Mouse (Mus musculus) forebrain, embryonic 16.5 days (tissue): ENCODE data around the gene Lrrc20. TPM values are rescaled to one million over a fixed set of nuclear protein-coding genes. Genes with fewer than 3 reads are reported as not detected.

Experiments
- ATAC-seq: fragments of 200-750 bp; cut with Nextera tagmentation; 2 replicates; pipeline ENCODE4 v1.8.0; 2017; ENCODE audit warnings: mild to moderate bottlenecking, moderate library complexity
- H3K27ac ChIP-seq: fragments of 300-500 bp; sonication (generic); 2 replicates; pipeline ENCODE4 v1.5.1; 2014; ENCODE audit warnings: low read length, control low read depth
- H3K27me3 ChIP-seq: fragments of 300-500 bp; sonication (generic); replicated peaks from 2 replicates; pipeline ENCODE4 v1.6.1; 2014; ENCODE audit warnings: low read length; ENCODE audit not compliant: control insufficient read depth, insufficient read depth
- H3K36me3 ChIP-seq: fragments of 300-500 bp; sonication (generic); 2 replicates; pipeline ENCODE4 v1.6.1; 2014; ENCODE audit not compliant: control insufficient read depth, insufficient read depth
- H3K4me1 ChIP-seq: fragments of 300-500 bp; sonication (generic); replicated peaks from 2 replicates; pipeline ENCODE4 v1.6.1; 2014; ENCODE audit warnings: low read length; ENCODE audit not compliant: control insufficient read depth, insufficient read depth
- H3K4me2 ChIP-seq: fragments of 300-500 bp; sonication (generic); 2 replicates; pipeline ENCODE4 v1.6.1; 2014; ENCODE audit warnings: mild to moderate bottlenecking, low read length, control low read depth
- H3K4me3 ChIP-seq: fragments of 300-500 bp; sonication (generic); replicated peaks from 2 replicates; pipeline ENCODE4 v1.5.1; 2014; ENCODE audit warnings: mild to moderate bottlenecking, low read length, control low read depth
- H3K9ac ChIP-seq: fragments of 300-500 bp; sonication (generic); replicated peaks from 2 replicates; pipeline ENCODE4 v1.6.1; 2014; ENCODE audit warnings: low read depth, low read length, control low read depth
- H3K9me3 ChIP-seq: fragments of 300-500 bp; sonication (generic); 2 replicates; pipeline ENCODE4 v1.6.1; 2016; ENCODE audit warnings: low read length; ENCODE audit not compliant: control insufficient read depth
- WGBS: fragments of 180-500 bp; shearing (Covaris S2); extraction: QIAGEN DNeasy Blood & Tissue Kit; methylation state at CpG from one replicate; pipeline ENCODE4 v1.1.7; 2014; 5-methylcytosine and 5-hydroxymethylcytosine counted together
- polyA plus RNA-seq: library from polyadenylated mRNA; unstranded; fragments of >200 nt; fragmentation: Nextera tagmentation; extraction: Ambion mirVana; gene quantifications from 2 replicates; pipeline ENCODE4 v1.2.1, GENCODE M21; 2015

Gene Lrrc20
- polyA plus RNA-seq, 1 experiment from 2014 or later, result 25.7 TPM

DNA sequence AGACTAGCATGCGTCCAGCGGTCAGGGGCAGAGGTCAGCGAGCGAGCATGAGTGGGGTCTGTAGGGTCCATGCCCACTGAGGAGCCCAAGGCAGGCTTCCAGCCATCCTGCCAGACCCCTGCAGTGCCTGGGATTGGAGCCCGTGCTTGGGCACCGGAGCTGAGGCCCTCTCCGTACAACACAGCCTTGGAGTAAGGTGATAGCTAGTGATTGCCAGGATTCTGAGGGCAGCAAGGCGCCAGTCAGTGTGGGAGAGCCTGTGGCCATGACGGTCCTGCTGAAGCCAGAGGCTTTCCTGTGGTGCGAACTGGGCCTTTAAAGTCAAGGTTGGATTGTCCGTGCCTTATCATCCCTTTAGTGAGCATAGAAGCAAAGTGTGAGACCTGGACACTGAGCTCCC, 9.2 kb downstream of the Lrrc20 start:
- Histone ChIP-seq H3K36me3 (no peaks in the 10 kb centered on the region), H3K27me3 (no peaks in the 10 kb centered on the region), H3K9ac (no peak overlapping the region), H3K27ac (no peak overlapping the region), H3K9me3 (no peaks in the 10 kb centered on the region), H3K4me3 (no peak overlapping the region), H3K4me2 (no peak overlapping the region), H3K4me1 (no peaks in the 10 kb centered on the region)
- WGBS, result 82% methylated on average over 11 of the region's 11 CpGs
- no peak for ATAC-seq

DNA sequence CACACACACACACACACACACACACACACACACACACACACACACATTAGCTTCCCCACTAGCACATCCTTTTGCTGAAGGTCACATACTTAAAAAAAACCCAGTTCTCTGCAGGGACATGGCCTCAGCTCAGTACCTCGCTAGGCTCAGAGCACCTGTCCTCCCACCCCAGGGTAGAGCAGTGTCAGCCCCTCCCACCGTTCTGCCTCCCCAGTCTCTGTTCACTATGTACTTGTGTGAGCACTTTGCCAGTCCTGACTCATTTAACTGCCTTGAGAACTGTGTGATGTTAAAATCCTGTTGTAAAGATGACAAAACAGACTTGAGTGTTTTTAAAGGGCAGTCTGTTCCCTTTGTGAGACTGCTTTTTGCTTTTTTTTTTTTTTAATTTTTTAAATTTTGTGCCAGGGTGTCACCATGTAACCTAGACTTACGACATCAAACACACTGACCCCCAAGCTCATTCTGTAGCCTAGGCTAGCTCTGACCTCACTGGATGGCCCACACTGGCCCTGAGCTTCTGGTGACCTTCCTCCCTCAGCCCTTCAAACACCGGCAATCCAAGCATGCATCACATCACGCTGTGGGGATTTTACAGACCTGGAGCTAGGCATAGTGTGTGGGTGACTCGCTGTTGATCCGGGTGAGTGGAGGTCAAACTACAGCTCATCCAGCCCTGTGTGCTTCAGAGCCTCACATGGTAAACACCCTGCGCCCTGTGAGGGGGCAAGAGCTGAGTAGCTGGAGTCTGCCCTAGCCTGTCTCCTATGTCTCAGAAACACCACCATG, 11.1 kb downstream of the Lrrc20 start:
- Histone ChIP-seq H3K27ac (no peak overlapping the region), H3K4me2 (no peak overlapping the region), H3K9ac (no peak overlapping the region), H3K4me3 (no peak overlapping the region), H3K36me3 (no peaks in the 10 kb centered on the region), H3K4me1 (no peaks in the 10 kb centered on the region), H3K9me3 (no peaks in the 10 kb centered on the region), H3K27me3 (no peaks in the 10 kb centered on the region)
- no peak for ATAC-seq
- WGBS, result 87% methylated on average over 8 of the region's 8 CpGs

DNA sequence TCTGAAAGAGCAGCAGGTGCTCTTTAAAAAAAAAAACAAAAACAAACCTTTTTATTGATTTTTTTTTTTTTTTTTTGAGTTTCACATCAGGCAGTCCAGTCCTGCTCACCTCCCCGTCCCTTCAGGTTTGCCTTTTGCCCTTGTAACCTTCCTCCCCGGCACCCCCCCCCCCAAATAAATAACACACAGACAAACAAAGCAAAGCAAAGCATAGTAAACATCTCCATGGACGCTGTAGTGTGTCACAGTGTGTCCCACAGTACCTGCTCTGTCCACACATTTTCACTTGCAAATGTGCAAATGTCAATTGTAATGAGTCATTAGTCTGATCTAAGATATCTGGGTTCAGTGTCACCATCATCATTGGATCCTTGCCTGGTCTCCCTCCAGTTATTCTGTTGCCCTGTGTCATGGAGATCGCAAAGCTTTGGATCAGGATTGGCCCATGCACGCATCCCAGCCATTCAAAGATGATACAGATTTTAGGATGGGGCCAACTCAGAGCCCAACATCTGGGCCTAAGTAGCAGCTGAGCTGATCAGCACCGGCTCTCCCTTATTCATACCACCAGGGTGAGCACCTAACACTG, 13.0 kb downstream of the Lrrc20 start:
- Histone ChIP-seq H3K36me3 (no peaks in the 10 kb centered on the region), H3K4me2 (no peak overlapping the region), H3K9ac (no peak overlapping the region), H3K4me1 (no peaks in the 10 kb centered on the region), H3K27me3 (no peaks in the 10 kb centered on the region), H3K4me3 (no peak overlapping the region), H3K27ac (no peak overlapping the region), H3K9me3 (no peaks in the 10 kb centered on the region)
- ATAC-seq, result no peak
- 79% methylated on average over 6 of the region's 6 CpGs for WGBS

DNA sequence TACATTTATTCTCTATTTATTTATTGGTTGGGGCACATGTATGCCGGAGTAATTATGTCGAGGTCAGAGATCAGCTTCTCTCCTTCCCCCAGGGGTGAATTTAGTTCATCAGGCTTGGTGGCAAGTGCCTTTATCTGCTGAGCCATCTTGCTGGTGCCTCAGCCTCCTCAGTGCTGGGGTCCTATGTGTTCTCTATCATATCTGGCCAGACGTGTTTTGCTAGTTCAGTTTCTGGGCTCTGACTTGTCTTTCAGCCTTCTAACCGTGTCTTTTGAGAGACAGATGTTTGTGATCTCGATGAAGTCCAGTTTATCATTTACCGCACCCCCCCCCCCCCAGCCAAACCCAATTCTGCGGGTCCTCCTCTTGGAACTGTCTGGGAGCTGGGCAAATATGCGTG, 16.0 kb downstream of the Lrrc20 start:
- WGBS, result 54% methylated on average over 8 of the region's 8 CpGs
- Histone ChIP-seq H3K27ac (no peak overlapping the region), H3K9me3 (no peaks in the 10 kb centered on the region), H3K4me2 (no peak overlapping the region), H3K4me1 (peaks cover 5% of the 10 kb centered on the region; the same call in 1 of the 2 replicates), H3K27me3 (no peaks in the 10 kb centered on the region), H3K36me3 (no peaks in the 10 kb centered on the region), H3K9ac (no peak overlapping the region), H3K4me3 (no peak overlapping the region)
- no peak for ATAC-seq

DNA sequence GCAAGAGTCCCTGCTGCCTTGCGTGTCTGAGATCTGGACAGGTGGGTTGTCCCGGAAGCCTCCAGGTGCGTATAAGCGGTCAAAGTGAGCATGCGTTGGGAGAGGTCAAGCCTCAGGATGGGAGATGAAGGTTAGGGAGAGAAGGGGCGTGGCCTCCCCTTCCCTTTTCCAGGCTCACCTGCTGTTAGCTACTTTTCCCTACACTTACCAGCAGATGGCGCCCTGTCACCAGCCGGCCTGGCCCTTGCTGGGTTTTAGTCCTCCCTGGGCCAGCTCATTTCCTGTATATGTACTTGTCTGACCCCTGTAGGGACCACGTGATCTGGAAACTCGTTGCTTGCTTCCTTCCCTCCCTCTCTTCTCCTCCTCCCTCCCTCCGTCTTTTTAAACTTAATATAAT, 16.4 kb downstream of the Lrrc20 start:
- ATAC-seq, result peak; percentile 56; the same call in 1 of the 2 replicates
- Histone ChIP-seq H3K4me2 (no peak overlapping the region), H3K27me3 (no peaks in the 10 kb centered on the region), H3K4me1 (peaks cover 5% of the 10 kb centered on the region; the same call in 1 of the 2 replicates), H3K27ac (no peak overlapping the region), H3K4me3 (no peak overlapping the region), H3K9ac (no peak overlapping the region), H3K9me3 (no peaks in the 10 kb centered on the region), H3K36me3 (no peaks in the 10 kb centered on the region)
- WGBS, result 9% methylated on average over 11 of the region's 11 CpGs

DNA sequence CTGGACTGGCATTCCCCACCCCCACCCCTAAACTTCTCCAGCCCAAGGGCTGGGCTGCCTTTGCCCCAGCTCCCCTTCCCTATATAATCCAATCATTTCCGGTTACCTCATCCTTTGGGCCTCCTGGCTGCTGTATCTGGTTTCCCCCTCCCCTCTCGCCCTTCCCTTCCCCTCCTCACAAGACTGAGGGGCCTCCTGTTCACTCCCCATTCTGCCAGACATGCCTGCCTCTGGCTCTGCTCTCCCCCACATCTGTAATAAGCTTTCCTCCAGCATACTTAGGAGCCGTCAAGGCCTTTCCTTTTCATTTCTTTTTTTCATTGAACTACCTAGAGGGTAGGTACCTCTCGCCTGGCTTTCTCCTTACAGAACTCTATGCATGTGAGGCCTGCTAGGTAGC, 19.9 kb downstream of the Lrrc20 start:
- H3K4me2 ChIP-seq, result no peak overlapping the region
- no peak overlapping the region for H3K27ac ChIP-seq
- H3K9me3 ChIP-seq, result no peaks in the 10 kb centered on the region
- no peak for ATAC-seq
- H3K4me1 ChIP-seq, result peaks cover 5% of the 10 kb centered on the region; the same call in 1 of the 2 replicates
- H3K36me3 ChIP-seq, result no peaks in the 10 kb centered on the region
- no peak overlapping the region for H3K9ac ChIP-seq
- WGBS, result 34% methylated on average over 4 of the region's 4 CpGs
- H3K27me3 ChIP-seq, result no peaks in the 10 kb centered on the region
- no peak overlapping the region for H3K4me3 ChIP-seq

DNA sequence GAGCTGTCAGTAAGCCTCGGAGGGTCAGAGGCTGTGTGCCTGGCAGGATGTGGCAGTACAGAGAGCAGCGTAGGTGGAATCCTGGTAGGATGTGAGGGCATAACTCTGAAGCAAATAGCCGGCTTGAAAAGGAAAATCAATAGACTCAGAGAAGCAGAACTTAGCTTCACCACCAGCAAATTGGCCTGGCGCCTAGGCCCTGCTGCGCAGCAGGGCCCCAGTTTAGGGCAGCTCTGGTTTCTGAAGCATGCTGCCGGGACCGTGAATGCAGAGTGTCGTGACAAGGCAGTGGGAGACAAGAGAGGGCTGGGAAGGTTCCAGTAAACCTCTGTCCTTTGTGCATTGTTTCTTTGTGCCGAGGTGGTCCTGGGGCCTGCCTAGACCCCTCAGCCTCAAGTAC, 20.6 kb downstream of the Lrrc20 start:
- Histone ChIP-seq H3K9ac (no peak overlapping the region), H3K36me3 (no peaks in the 10 kb centered on the region), H3K4me3 (no peak overlapping the region), H3K4me1 (peaks cover 5% of the 10 kb centered on the region; the same call in 1 of the 2 replicates), H3K9me3 (no peaks in the 10 kb centered on the region), H3K27me3 (no peaks in the 10 kb centered on the region), H3K4me2 (no peak overlapping the region), H3K27ac (no peak overlapping the region)
- 28% methylated on average over 9 of the region's 9 CpGs for WGBS
- ATAC-seq, result no peak; the same call in 1 of the 2 replicates

DNA sequence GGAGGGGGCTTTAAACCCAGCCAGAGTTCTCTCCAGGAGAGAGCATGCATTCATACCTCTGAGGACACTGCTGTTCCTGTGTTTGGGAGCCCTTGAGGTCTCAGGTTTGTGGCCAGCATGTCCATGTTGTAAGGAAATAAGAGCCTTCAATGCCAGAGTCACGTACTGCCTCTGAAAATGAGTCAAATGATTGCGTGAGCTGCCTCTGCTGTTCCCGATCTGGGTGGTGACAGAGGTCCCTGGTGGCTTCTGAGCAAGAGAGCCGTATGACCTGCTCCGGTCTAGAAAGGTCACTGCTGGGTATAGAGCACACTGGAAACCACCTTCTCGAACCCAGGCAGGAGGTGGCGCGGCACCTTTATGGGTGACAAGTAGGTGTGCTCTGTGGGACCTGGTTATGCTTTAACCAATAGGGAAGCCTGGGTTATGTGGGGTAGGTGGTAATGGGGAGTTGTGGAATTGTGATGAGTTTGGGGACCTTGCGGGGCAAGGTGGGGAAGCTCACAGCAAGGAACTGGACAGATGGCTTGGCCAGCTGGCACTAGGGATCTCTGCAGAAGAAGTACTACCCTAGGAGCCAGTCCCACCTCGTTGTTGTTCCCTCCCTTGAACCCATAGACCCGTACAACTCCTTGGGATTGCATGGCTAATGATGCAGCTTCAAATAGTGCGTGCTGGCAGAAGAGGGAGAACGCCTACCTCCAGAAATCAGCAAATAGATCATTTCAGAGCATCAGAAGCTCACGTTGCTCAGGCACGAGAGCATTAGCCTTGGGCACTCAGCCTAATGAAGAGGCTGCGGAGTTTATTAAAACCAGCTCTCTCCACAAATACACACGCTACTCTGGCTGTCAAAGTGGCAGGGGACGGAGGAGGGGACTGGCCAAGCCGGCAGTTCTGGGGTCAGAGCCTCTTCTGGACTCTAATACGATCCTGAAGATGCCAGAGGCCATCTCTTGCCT, 24.2 kb downstream of the Lrrc20 start:
- 80% methylated on average over 20 of the region's 20 CpGs for WGBS
- Histone ChIP-seq H3K9ac (no peak overlapping the region), H3K36me3 (no peaks in the 10 kb centered on the region), H3K4me2 (no peak overlapping the region), H3K9me3 (no peaks in the 10 kb centered on the region), H3K27ac (no peak overlapping the region), H3K4me1 (peaks cover 5% of the 10 kb centered on the region; the same call in 1 of the 2 replicates), H3K4me3 (no peak overlapping the region), H3K27me3 (no peaks in the 10 kb centered on the region)
- no peak for ATAC-seq

DNA sequence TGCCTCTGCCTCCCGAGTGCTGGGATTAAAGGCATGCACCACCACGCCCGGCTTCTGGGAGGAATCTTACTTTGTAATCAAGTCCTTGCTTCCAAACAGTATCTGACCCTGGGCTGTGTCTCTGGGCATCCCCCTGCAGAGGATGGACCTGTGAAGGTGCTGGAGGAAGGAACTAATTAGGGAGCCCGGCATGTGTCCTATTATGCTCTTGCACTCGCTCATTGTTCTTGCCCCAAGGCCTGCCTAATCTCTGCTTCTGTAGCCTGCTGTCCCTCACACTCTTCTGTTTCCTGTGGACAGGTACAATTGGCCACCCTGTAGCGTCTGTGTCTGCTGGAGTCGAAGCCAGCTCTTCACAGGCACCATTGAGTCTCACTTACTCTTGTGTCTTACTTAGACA, 25.2 kb downstream of the Lrrc20 start:
- Histone ChIP-seq H3K27ac (no peak overlapping the region), H3K9me3 (no peaks in the 10 kb centered on the region), H3K4me1 (peaks cover 5% of the 10 kb centered on the region; the same call in 1 of the 2 replicates), H3K36me3 (no peaks in the 10 kb centered on the region), H3K4me3 (no peak overlapping the region), H3K27me3 (no peaks in the 10 kb centered on the region), H3K9ac (no peak overlapping the region), H3K4me2 (no peak overlapping the region)
- ATAC-seq, result no peak
- 40% methylated on average over 7 of the region's 7 CpGs for WGBS
